ENCODE assay signal across 14 mouse cellular contexts in the genomic region with DNA sequence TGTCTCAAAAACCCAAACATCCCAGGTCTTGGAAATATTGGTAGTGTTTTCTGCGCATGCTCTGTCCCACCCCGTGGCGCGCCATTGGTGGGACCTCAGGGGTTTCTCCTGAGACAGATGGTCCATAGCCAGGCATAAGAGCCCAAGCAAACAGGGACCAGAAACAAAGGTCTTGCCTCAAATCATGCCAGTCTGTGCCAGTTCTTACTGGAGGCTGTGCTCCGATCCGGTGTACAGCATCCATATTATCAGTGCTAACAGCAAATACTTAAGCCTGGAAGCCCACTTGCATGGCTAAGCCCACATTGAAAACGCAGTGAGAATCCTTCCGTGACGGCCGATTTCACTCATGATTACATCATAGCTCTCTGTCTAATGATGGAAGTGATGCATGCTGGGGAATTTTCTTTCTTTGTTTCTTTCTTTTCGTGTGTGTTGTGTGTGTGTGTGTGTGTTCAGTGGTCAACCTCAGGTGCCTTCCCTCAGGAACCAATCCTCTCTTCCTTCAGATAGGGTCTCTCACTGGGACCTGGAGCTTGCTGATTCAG. TPM values are rescaled to one million over a fixed set of nuclear protein-coding genes. Genes with fewer than 3 reads are reported as not detected.
DNase-seq lines count a peak whose midpoint lies in the region; ATAC-seq lines count a peak whose summit lies in the region.
"Had no signal": no experiment of that assay in that cellular context is flagged by ENCODE, and none has a peak within 500 bp of the region (broad histone marks: within the 10 kb centered on the region; RNA-seq: fewer than 3 reads in every experiment).

No protein-coding gene starts in this region.

- H3K9ac ChIP-seq in forebrain, embryonic 13.5 days = no peak overlapping the region
- H3K9ac ChIP-seq in forebrain, embryonic 11.5 days (ENCODE audit: low read length) = no peak overlapping the region
- no peak overlapping the region for H3K9ac ChIP-seq in midbrain, embryonic 14.5 days (replicated peaks; ENCODE audit: low read length)
- no peak overlapping the region for H3K9ac ChIP-seq in midbrain, embryonic 16.5 days (ENCODE audit: low read depth, low read length)
- H3K9ac ChIP-seq in hindbrain, embryonic 15.5 days = no peak overlapping the region
- H3K9ac ChIP-seq: embryonic facial prominence, embryonic 12.5 days; liver, embryonic 14.5 days had no signal

- peak overlapping the region; percentile 80; the same call in 1 of the 2 replicates for H3K27ac ChIP-seq in forebrain, embryonic 13.5 days
- H3K27ac ChIP-seq in forebrain, embryonic 11.5 days (ENCODE audit: low read depth, low read length) = no peak overlapping the region
- H3K27ac ChIP-seq in midbrain, embryonic 14.5 days (replicated peaks; ENCODE audit: low read depth, low read length) = no peak overlapping the region
- H3K27ac ChIP-seq in midbrain, embryonic 16.5 days (ENCODE audit: low read length) = no peak overlapping the region
- peak overlapping the region; percentile 30; the same call in 1 of the 2 replicates for H3K27ac ChIP-seq in hindbrain, embryonic 15.5 days (replicated peaks)
- H3K27ac ChIP-seq: embryonic facial prominence, embryonic 12.5 days; heart, adult 2 months; liver, embryonic 14.5 days had no signal

- no peaks in the 10 kb centered on the region for H3K9me3 ChIP-seq in forebrain, embryonic 13.5 days (replicated peaks)
- H3K9me3 ChIP-seq in forebrain, embryonic 11.5 days (ENCODE audit: control insufficient read depth, low read length) = no peaks in the 10 kb centered on the region
- no peaks in the 10 kb centered on the region for H3K9me3 ChIP-seq in midbrain, embryonic 14.5 days (ENCODE audit: control insufficient read depth, low read length)
- H3K9me3 ChIP-seq in midbrain, embryonic 16.5 days (replicated peaks; ENCODE audit: control insufficient read depth, low read length, poor library complexity, severe bottlenecking) = no peaks in the 10 kb centered on the region
- no peaks in the 10 kb centered on the region for H3K9me3 ChIP-seq in hindbrain, embryonic 15.5 days
- H3K9me3 ChIP-seq: embryonic facial prominence, embryonic 12.5 days had no signal

- H3K4me1 ChIP-seq in forebrain, embryonic 13.5 days = peaks cover 24% of the 10 kb centered on the region
- no peaks in the 10 kb centered on the region for H3K4me1 ChIP-seq in forebrain, embryonic 11.5 days (replicated peaks; ENCODE audit: control insufficient read depth, insufficient read depth, low read length)
- H3K4me1 ChIP-seq in midbrain, embryonic 14.5 days (ENCODE audit: control insufficient read depth, insufficient read depth, low read length) = 0 out of 2 replicates have a peak, but pooled peaks cover 3% of the 10 kb centered on the region
- peaks cover 7% of the 10 kb centered on the region; the same call in 1 of the 2 replicates for H3K4me1 ChIP-seq in midbrain, embryonic 16.5 days (ENCODE audit: control insufficient read depth, insufficient read depth, low read length)
- H3K4me1 ChIP-seq in hindbrain, embryonic 15.5 days (replicated peaks) = peaks cover 10% of the 10 kb centered on the region

- ATAC-seq in forebrain, embryonic 13.5 days = no peak
- no peak for ATAC-seq in forebrain, embryonic 11.5 days (replicated peaks; ENCODE audit: low FRiP score)
- ATAC-seq in midbrain, embryonic 14.5 days (ENCODE audit: low FRiP score, low TSS enrichment) = no peak
- ATAC-seq in midbrain, embryonic 16.5 days = no peak
- no peak for ATAC-seq in hindbrain, embryonic 15.5 days (ENCODE audit: low FRiP score, low read depth)
- ATAC-seq in granulocyte monocyte progenitor cell, adult 5-6 weeks (replicated peaks; ENCODE audit: poor library complexity, severe bottlenecking) = no peak
- ATAC-seq: intestine, postnatal 0 days had no signal

- no peaks in the 10 kb centered on the region for H3K27me3 ChIP-seq in forebrain, embryonic 13.5 days
- no peaks in the 10 kb centered on the region for H3K27me3 ChIP-seq in forebrain, embryonic 11.5 days (ENCODE audit: control insufficient read depth, insufficient read depth, low read length)
- no peaks in the 10 kb centered on the region for H3K27me3 ChIP-seq in midbrain, embryonic 14.5 days (ENCODE audit: control insufficient read depth, insufficient read depth, low read length)
- H3K27me3 ChIP-seq in midbrain, embryonic 16.5 days (ENCODE audit: control insufficient read depth, insufficient read depth, low read depth, low read length) = no peaks in the 10 kb centered on the region
- H3K27me3 ChIP-seq in hindbrain, embryonic 15.5 days = no peaks in the 10 kb centered on the region
- H3K27me3 ChIP-seq: embryonic facial prominence, embryonic 12.5 days had no signal

- no peak overlapping the region for H3K4me3 ChIP-seq in forebrain, embryonic 13.5 days
- no peak overlapping the region for H3K4me3 ChIP-seq in forebrain, embryonic 11.5 days (ENCODE audit: low read depth, low read length)
- H3K4me3 ChIP-seq in midbrain, embryonic 14.5 days (replicated peaks; ENCODE audit: low read depth, low read length) = no peak overlapping the region
- H3K4me3 ChIP-seq in midbrain, embryonic 16.5 days (ENCODE audit: low read depth, low read length) = no peak overlapping the region
- H3K4me3 ChIP-seq in hindbrain, embryonic 15.5 days = no peak overlapping the region
- H3K4me3 ChIP-seq: embryonic facial prominence, embryonic 12.5 days; heart, adult 2 months had no signal

- 81% methylated on average over 11 of the region's 11 CpGs for WGBS in forebrain, embryonic 13.5 days
- 90% methylated on average over 11 of the region's 11 CpGs for WGBS in forebrain, embryonic 11.5 days
- WGBS in midbrain, embryonic 14.5 days = 87% methylated on average over 11 of the region's 11 CpGs
- WGBS in midbrain, embryonic 16.5 days = 80% methylated on average over 11 of the region's 11 CpGs
- WGBS in hindbrain, embryonic 15.5 days = 70% methylated on average over 11 of the region's 11 CpGs

- no peak overlapping the region for H3K4me2 ChIP-seq in forebrain, embryonic 13.5 days
- H3K4me2 ChIP-seq in forebrain, embryonic 11.5 days (ENCODE audit: low read depth, low read length, severe bottlenecking) = no peak overlapping the region
- H3K4me2 ChIP-seq in midbrain, embryonic 14.5 days (ENCODE audit: low read length) = no peak overlapping the region
- no peak overlapping the region for H3K4me2 ChIP-seq in midbrain, embryonic 16.5 days (ENCODE audit: low read length)
- no peak overlapping the region for H3K4me2 ChIP-seq in hindbrain, embryonic 15.5 days
- H3K4me2 ChIP-seq: embryonic facial prominence, embryonic 12.5 days had no signal

- H3K36me3 ChIP-seq in forebrain, embryonic 13.5 days (ENCODE audit: poor library complexity, severe bottlenecking) = no peaks in the 10 kb centered on the region
- no peaks in the 10 kb centered on the region for H3K36me3 ChIP-seq in forebrain, embryonic 11.5 days (ENCODE audit: control insufficient read depth, insufficient read depth, low read length)
- H3K36me3 ChIP-seq in midbrain, embryonic 14.5 days (ENCODE audit: control insufficient read depth, insufficient read depth, low read length) = no peaks in the 10 kb centered on the region
- H3K36me3 ChIP-seq in midbrain, embryonic 16.5 days (ENCODE audit: control insufficient read depth, insufficient read depth, low read length) = no peaks in the 10 kb centered on the region
- H3K36me3 ChIP-seq in hindbrain, embryonic 15.5 days = no peaks in the 10 kb centered on the region
- H3K36me3 ChIP-seq: embryonic facial prominence, embryonic 12.5 days had no signal

- no peak for DNase-seq in forebrain, embryonic 11.5 days (ENCODE audit: low spot score)
- DNase-seq in midbrain, embryonic 14.5 days = peak; percentile 34
- peak; percentile 70 for DNase-seq in cerebellum, adult 11-12 months
- DNase-seq in gastrocnemius, adult 8-10 months (ENCODE audit: low spot score in 2 of 2) = no peak
- DNase-seq: adrenal gland, postnatal 36 days; lung, postnatal 36 days had no signal

RNA-seq across cellular contexts. Expression of a gene that starts 30.3 kb away (rescaled TPM):
- polyA plus RNA-seq in forebrain, embryonic 13.5 days (2015; fragmentation: Nextera tagmentation; extraction: Ambion mirVana) = 142 and 148 TPM in 2 replicates
- 172 and 182 TPM in 2 replicates for polyA plus RNA-seq in forebrain, embryonic 11.5 days (2014; fragmentation: Nextera tagmentation; extraction: Ambion mirVana)
- polyA plus RNA-seq in midbrain, embryonic 14.5 days (2014; fragmentation: Nextera tagmentation; extraction: Ambion mirVana) = 91.8 and 97.4 TPM in 2 replicates
- 103 and 108 TPM in 2 replicates for polyA plus RNA-seq in midbrain, embryonic 16.5 days (2015; fragmentation: Nextera tagmentation; extraction: Ambion mirVana)
- 107 and 111 TPM in 2 replicates for polyA plus RNA-seq in hindbrain, embryonic 15.5 days (2015; fragmentation: Nextera tagmentation; extraction: Ambion mirVana)
- 139 and 145 TPM in 2 replicates for total RNA-seq in granulocyte monocyte progenitor cell, adult 5-6 weeks (2014; fragmentation: Nextera tagmentation)
- total RNA-seq in granulocyte monocyte progenitor cell, adult 5-6 weeks (2017) = 124 and 141 TPM in 2 replicates
- total RNA-seq in gastrocnemius, adult 8-10 months (2022) = 10 to 100 TPM in 2 of 4 experiments, 1 to 10 TPM in 2; 5.7 to 16.2 (median 12.4) TPM

RNA-seq across cellular contexts. Expression of a gene that starts 54.2 kb away (rescaled TPM):
- polyA plus RNA-seq in forebrain, embryonic 13.5 days (2015; fragmentation: Nextera tagmentation; extraction: Ambion mirVana) = 60.3 and 62.1 TPM in 2 replicates
- 36.8 and 40.6 TPM in 2 replicates for polyA plus RNA-seq in forebrain, embryonic 11.5 days (2014; fragmentation: Nextera tagmentation; extraction: Ambion mirVana)
- 48.7 and 58.1 TPM in 2 replicates for polyA plus RNA-seq in midbrain, embryonic 14.5 days (2014; fragmentation: Nextera tagmentation; extraction: Ambion mirVana)
- 60.7 and 63.4 TPM in 2 replicates for polyA plus RNA-seq in midbrain, embryonic 16.5 days (2015; fragmentation: Nextera tagmentation; extraction: Ambion mirVana)
- 57.2 and 63.0 TPM in 2 replicates for polyA plus RNA-seq in hindbrain, embryonic 15.5 days (2015; fragmentation: Nextera tagmentation; extraction: Ambion mirVana)
- total RNA-seq in granulocyte monocyte progenitor cell, adult 5-6 weeks (2014; fragmentation: Nextera tagmentation) = 10.8 and 13.3 TPM in 2 replicates
- total RNA-seq in granulocyte monocyte progenitor cell, adult 5-6 weeks (2017) = 9.8 and 12.8 TPM in 2 replicates
- total RNA-seq in gastrocnemius, adult 8-10 months (2022) = 10 to 100 TPM; 42.6 to 56.1 (median 50.7) TPM

Comparison
In these comparisons a context has a peak if more than half of its experiments do, and no peak if none do; other contexts are left out.
1. H3K27ac ChIP-seq: peak in forebrain, embryonic 13.5 days (single experiment) and hindbrain, embryonic 15.5 days (single experiment); none in forebrain, embryonic 11.5 days (single experiment), midbrain, embryonic 14.5 days (single experiment) and midbrain, embryonic 16.5 days (single experiment).
2. DNase-seq: peak in midbrain, embryonic 14.5 days (single experiment) and cerebellum, adult 11-12 months (single experiment); none in forebrain, embryonic 11.5 days (single experiment) and gastrocnemius, adult 8-10 months (0 of 2).